Mouse (Mus musculus): Measurements from ENCODE around the gene Frmd4a.

The Frmd4a gene

GRCm38 (mm10) chr2:4560516-4560915 is 543.0 kb downstream of the Frmd4a start:
- peak; percentile 32 for DNase-seq

GRCm38 (mm10) chr2:4561196-4561595 is 543.7 kb downstream of the Frmd4a start:
- DNase-seq: no peak

- DNase-seq: no peak
Measured at GRCm38 (mm10) chr2:4562373-4562772, 544.9 kb downstream of the Frmd4a start.

- DNase-seq: no peak
Measured at GRCm38 (mm10) chr2:4562826-4563225, 545.3 kb downstream of the Frmd4a start.

GRCm38 (mm10) chr2:4563322-4563721 is 545.8 kb downstream of the Frmd4a start:
- DNase-seq: no peak

GRCm38 (mm10) chr2:4566260-4566955 is 548.9 kb downstream of the Frmd4a start:
- peak; percentile 50 for DNase-seq

- DNase-seq: no peak
Measured at GRCm38 (mm10) chr2:4566956-4567680, 549.6 kb downstream of the Frmd4a start.

- peak; percentile 68 for DNase-seq
Measured at GRCm38 (mm10) chr2:4568967-4569366, 551.5 kb downstream of the Frmd4a start.

GRCm38 (mm10) chr2:4570186-4570861 is 552.8 kb downstream of the Frmd4a start:
- DNase-seq: peak; percentile 79

GRCm38 (mm10) chr2:4572498-4573263 is 555.2 kb downstream of the Frmd4a start:
- no peak for DNase-seq

GRCm38 (mm10) chr2:4573386-4573785 is 555.9 kb downstream of the Frmd4a start:
- DNase-seq: peak; percentile 28

- DNase-seq: no peak
Measured at GRCm38 (mm10) chr2:4574251-4574650, 556.7 kb downstream of the Frmd4a start.

- peak; percentile 69 for DNase-seq
Measured at GRCm38 (mm10) chr2:4575163-4575562, 557.6 kb downstream of the Frmd4a start.

GRCm38 (mm10) chr2:4575975-4576374 is 558.5 kb downstream of the Frmd4a start:
- DNase-seq: no peak

- DNase-seq: no peak
Measured at GRCm38 (mm10) chr2:4578291-4578690, 560.8 kb downstream of the Frmd4a start.

- no peak for DNase-seq
Measured at GRCm38 (mm10) chr2:4579357-4580068, 562.0 kb downstream of the Frmd4a start.

GRCm38 (mm10) chr2:4580666-4581065 is 563.1 kb downstream of the Frmd4a start:
- DNase-seq: no peak

GRCm38 (mm10) chr2:4582930-4583329 is 565.4 kb downstream of the Frmd4a start:
- no peak for DNase-seq

- DNase-seq: no peak
Measured at GRCm38 (mm10) chr2:4584252-4584651, 566.7 kb downstream of the Frmd4a start.

GRCm38 (mm10) chr2:4586245-4586644 is 568.7 kb downstream of the Frmd4a start:
- peak; percentile 75 for DNase-seq

GRCm38 (mm10) chr2:4587685-4588409 is 570.3 kb downstream of the Frmd4a start:
- no peak for DNase-seq

- DNase-seq: no peak
Measured at GRCm38 (mm10) chr2:4591647-4592046, 574.1 kb downstream of the Frmd4a start.

All from lung, postnatal 36 days (tissue).